ENCODE assay signal across 37 mouse cellular contexts in the genomic region with DNA sequence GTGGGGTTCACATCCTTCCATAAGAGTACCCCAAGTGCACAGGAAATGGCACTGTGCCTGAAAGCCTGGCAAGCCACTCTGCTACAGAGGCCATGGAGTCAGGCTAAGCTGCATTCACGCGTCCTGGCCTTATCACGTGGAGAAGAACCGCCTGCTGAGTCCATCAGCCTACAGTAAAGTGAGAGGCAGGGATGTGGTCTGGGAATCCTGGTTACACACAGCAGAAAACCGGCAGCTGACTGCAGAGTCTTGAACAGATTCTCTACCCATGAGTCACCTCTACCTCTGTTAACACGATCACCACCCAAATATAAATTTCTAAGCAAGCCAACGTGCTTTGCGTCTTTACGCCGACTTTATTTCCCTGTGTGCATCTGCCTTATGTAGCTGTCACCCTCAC. TPM values are rescaled to one million over a fixed set of nuclear protein-coding genes. Genes with fewer than 3 reads are reported as not detected.
DNase-seq lines count a peak whose midpoint lies in the region; ATAC-seq and TF ChIP-seq lines count a peak whose summit lies in the region.
"Had no signal": no experiment of that assay in that cellular context is flagged by ENCODE, and none has a peak within 500 bp of the region (broad histone marks: within the 10 kb centered on the region; RNA-seq: fewer than 3 reads in every experiment).

No protein-coding gene starts in this region.

- no peaks in the 10 kb centered on the region for H3K79me2 ChIP-seq in heart, adult 2 months (replicated peaks; ENCODE audit: control insufficient read depth, insufficient read depth, low read length)

- 0 out of 2 replicates have a peak, but pooled peaks have one; percentile 45 for ATAC-seq in heart, embryonic 15.5 days (replicated peaks; ENCODE audit: insufficient number of reproducible peaks, insufficient read depth, low FRiP score, low read depth)
- ATAC-seq: forebrain, embryonic 14.5 days; inflammation-experienced regulatory T-cells, adult 6 months had no signal

- H3K27ac ChIP-seq in heart, embryonic 15.5 days = no peak overlapping the region
- H3K27ac ChIP-seq in heart, adult 2 months = no peak overlapping the region
- H3K27ac ChIP-seq: embryonic facial prominence, embryonic 12.5 days; gastrocnemius, adult 2 months; hindbrain, embryonic 10.5 days; hindbrain, embryonic 15.5 days; kidney, embryonic 15.5 days; layer of hippocampus, adult 2 months; limb, embryonic 12.5 days; liver, embryonic 15.5 days; lung, embryonic 15.5 days; midbrain, embryonic 12.5 days; neural tube, embryonic 13.5 days had no signal

- no peak overlapping the region for H3K4me3 ChIP-seq in heart, embryonic 15.5 days
- no peak overlapping the region for H3K4me3 ChIP-seq in heart, adult 2 months
- H3K4me3 ChIP-seq: embryonic facial prominence, embryonic 12.5 days; gastrocnemius, adult 2 months; hindbrain, embryonic 10.5 days; hindbrain, embryonic 15.5 days; kidney, embryonic 15.5 days; layer of hippocampus, adult 2 months; left cerebral cortex, adult 2 months; limb, embryonic 12.5 days; liver, embryonic 15.5 days; lung, embryonic 15.5 days; midbrain, embryonic 12.5 days; neural tube, embryonic 13.5 days had no signal

- H3K36me3 ChIP-seq in heart, embryonic 15.5 days = no peaks in the 10 kb centered on the region
- no peaks in the 10 kb centered on the region for H3K36me3 ChIP-seq in heart, adult 2 months (ENCODE audit: control insufficient read depth, insufficient read depth, low read length)
- H3K36me3 ChIP-seq: embryonic facial prominence, embryonic 12.5 days; hindbrain, embryonic 10.5 days; hindbrain, embryonic 15.5 days; kidney, embryonic 15.5 days; limb, embryonic 12.5 days; liver, embryonic 15.5 days; lung, embryonic 15.5 days; midbrain, embryonic 12.5 days; neural tube, embryonic 13.5 days had no signal

- H3K9me3 ChIP-seq in heart, embryonic 15.5 days (replicated peaks) = no peaks in the 10 kb centered on the region
- H3K9me3 ChIP-seq: embryonic facial prominence, embryonic 12.5 days; hindbrain, embryonic 10.5 days; hindbrain, embryonic 15.5 days; kidney, embryonic 15.5 days; limb, embryonic 12.5 days; liver, embryonic 15.5 days; lung, embryonic 15.5 days; midbrain, embryonic 12.5 days; neural tube, embryonic 13.5 days had no signal

- no peak for TF ChIP-seq CTCF in heart, adult 2 months (IDR thresholded peaks at IDR 0.05)

- no peak for TF ChIP-seq EP300 in heart, adult 2 months (IDR thresholded peaks at IDR 0.05; ENCODE audit: insufficient read depth, low read depth, low read length)

- no peak for TF ChIP-seq POLR2A in heart, adult 2 months (IDR thresholded peaks at IDR 0.05; ENCODE audit: insufficient read depth, low read depth, low read length)

- H3K4me1 ChIP-seq in heart, embryonic 15.5 days (replicated peaks) = peaks cover 18% of the 10 kb centered on the region
- H3K4me1 ChIP-seq in heart, adult 2 months (ENCODE audit: control insufficient read depth, insufficient read depth, low read length) = peaks cover 4% of the 10 kb centered on the region
- H3K4me1 ChIP-seq: embryonic facial prominence, embryonic 12.5 days; hindbrain, embryonic 15.5 days; limb, embryonic 12.5 days; midbrain, embryonic 12.5 days; neural tube, embryonic 13.5 days had no signal

- WGBS in heart, embryonic 15.5 days = 35% methylated on average over 10 of the region's 10 CpGs
- WGBS in heart, adult 2 months = 56% methylated on average over 10 of the region's 10 CpGs

- H3K9ac ChIP-seq in heart, embryonic 15.5 days = no peak overlapping the region
- no peak overlapping the region for H3K9ac ChIP-seq in heart, adult 2 months (ENCODE audit: low read depth, low read length)
- H3K9ac ChIP-seq: embryonic facial prominence, embryonic 12.5 days; hindbrain, embryonic 15.5 days; kidney, embryonic 15.5 days; limb, embryonic 12.5 days; liver, embryonic 15.5 days; lung, embryonic 15.5 days; midbrain, embryonic 12.5 days; neural tube, embryonic 13.5 days had no signal

- H3K27me3 ChIP-seq in heart, embryonic 15.5 days = peaks cover 4% of the 10 kb centered on the region; the same call in 1 of the 2 replicates
- H3K27me3 ChIP-seq in heart, adult 2 months (ENCODE audit: control insufficient read depth, insufficient read depth, low read length) = no peaks in the 10 kb centered on the region
- H3K27me3 ChIP-seq: embryonic facial prominence, embryonic 12.5 days; hindbrain, embryonic 15.5 days; liver, embryonic 15.5 days; neural tube, embryonic 13.5 days had no signal

- intact Hi-C loops in heart, adult 2 months (cut with DNase I) = loop anchor here (2.0 to 5.0 kb wide), 2 partner anchors 26 to 41 kb away; no protein-coding TSS in a partner anchor

- H3K4me2 ChIP-seq in heart, embryonic 15.5 days = no peak overlapping the region
- H3K4me2 ChIP-seq: embryonic facial prominence, embryonic 12.5 days; hindbrain, embryonic 15.5 days; kidney, embryonic 15.5 days; limb, embryonic 12.5 days; liver, embryonic 15.5 days; lung, embryonic 15.5 days; midbrain, embryonic 12.5 days; neural tube, embryonic 13.5 days had no signal

- DNase-seq in heart, adult 2 months = no peak
- peak; percentile 11 for DNase-seq in urinary bladder, postnatal 14 days (ENCODE audit: low spot score)
- no peak for DNase-seq in urinary bladder, postnatal 4 days (ENCODE audit: low spot score in 2 of 2)
- DNase-seq in R1 (ENCODE audit: low read depth, low spot score) = peak; percentile 15
- DNase-seq in embryo, embryonic 11 days = no peak
- no peak for DNase-seq in kidney, adult 18-20 months
- DNase-seq: adrenal gland, postnatal 25 days; cerebellum, adult 2 months; cerebellum, postnatal 25 days; gastrocnemius, adult 2 months; gastrocnemius, postnatal 36 days; heart, adult 18-20 months; kidney, adult 11 months; kidney, postnatal 36 days; thymus, postnatal 4 days had no signal

RNA-seq across cellular contexts. Expression of gene Zc3h18, which starts 7.9 kb away (rescaled TPM):
- 26.1 and 31.0 TPM in 2 replicates for polyA plus RNA-seq in heart, embryonic 15.5 days (2015; fragmentation: Nextera tagmentation; extraction: Ambion mirVana)
- 10 to 100 TPM; 21.8 to 22.1 TPM for total RNA-seq in heart, adult 2 months (2021)
- 11.2 and 15.8 TPM in 2 replicates for polyA plus RNA-seq in heart, adult 2 months (2012; rRNA removed)

RNA-seq across cellular contexts. Expression of gene Trhr2, which starts 7.9 kb away (rescaled TPM):
- polyA plus RNA-seq in heart, embryonic 15.5 days (2015; fragmentation: Nextera tagmentation; extraction: Ambion mirVana) = not detected in 2 replicates
- not detected for total RNA-seq in heart, adult 2 months (2021)
- not detected in 2 replicates for polyA plus RNA-seq in heart, adult 2 months (2012; rRNA removed)
- total RNA-seq: adrenal gland, adult 18-20 months; adrenal gland, postnatal 25 days; gastrocnemius, adult 2 months; gastrocnemius, postnatal 36 days; heart, adult 18-20 months; liver, adult 2 months had no signal
- polyA plus RNA-seq: forebrain, embryonic 14.5 days; heart, embryonic 16.5 days; hindbrain, embryonic 10.5 days; inflammation-experienced regulatory T-cells, adult 6 months; kidney, embryonic 15.5 days; limb, embryonic 12.5 days; liver, adult 2 months; liver, embryonic 15.5 days; lung, embryonic 15.5 days; midbrain, embryonic 12.5 days; neural tube, embryonic 13.5 days; thymus, postnatal 0 days had no signal

RNA-seq across cellular contexts. Expression of gene Il17c, which starts 53.3 kb away (rescaled TPM):
- 0.34 TPM in 1 of 2 replicates, not detected in the other for polyA plus RNA-seq in heart, embryonic 15.5 days (2015; fragmentation: Nextera tagmentation; extraction: Ambion mirVana)
- not detected for total RNA-seq in heart, adult 2 months (2021)
- polyA plus RNA-seq in heart, adult 2 months (2012; rRNA removed) = not detected in 2 replicates
- total RNA-seq: adrenal gland, adult 18-20 months; adrenal gland, postnatal 25 days; gastrocnemius, adult 2 months; gastrocnemius, postnatal 36 days; heart, adult 18-20 months; layer of hippocampus, adult 2 months; layer of hippocampus, postnatal 14 days; left cerebral cortex, adult 2 months; left cerebral cortex, postnatal 25 days; liver, adult 2 months; MEL; midbrain, postnatal 0 days had no signal
- polyA plus RNA-seq: embryonic facial prominence, embryonic 12.5 days; forebrain, embryonic 14.5 days; hindbrain, embryonic 10.5 days; hindbrain, embryonic 15.5 days; kidney, embryonic 15.5 days; limb, embryonic 12.5 days; liver, adult 2 months; liver, embryonic 15.5 days; lung, embryonic 15.5 days; midbrain, embryonic 12.5 days; neural tube, embryonic 13.5 days had no signal

Comparison
In these comparisons a context has a peak if more than half of its experiments do, and no peak if none do; other contexts are left out.
1. DNase-seq: peak in urinary bladder, postnatal 14 days (single experiment) and R1 (single experiment); none in heart, adult 2 months (0 of 2), urinary bladder, postnatal 4 days (0 of 2), embryo, embryonic 11 days (single experiment) and kidney, adult 18-20 months (single experiment).